Comparison of ENCODE assay signal across 9 mouse cellular contexts in the genomic region with DNA sequence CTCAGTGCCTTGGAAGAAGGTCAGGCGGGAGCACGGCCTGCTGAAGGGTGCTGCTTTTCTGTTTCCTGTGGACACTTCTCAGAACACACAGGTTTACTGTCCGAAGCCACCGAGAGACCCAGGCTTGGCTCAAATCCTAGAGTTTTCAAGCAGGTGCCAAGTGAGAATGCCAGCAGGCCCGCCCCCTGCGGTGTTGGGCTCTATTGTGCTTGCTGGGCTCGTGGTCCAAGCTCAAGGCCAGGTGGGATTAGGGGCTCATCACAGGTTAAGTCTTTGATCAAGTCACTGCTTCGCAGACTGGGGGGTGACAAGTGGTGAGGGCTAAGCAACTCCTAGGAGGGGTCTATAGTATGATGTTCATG. TPM values are rescaled to one million over a fixed set of nuclear protein-coding genes. Genes with fewer than 3 reads are reported as not detected.
A peak's percentile ranks its signal among the peaks of the same experiment; 100 is the strongest.
DNase-seq lines count a peak whose midpoint lies in the region; ATAC-seq and TF ChIP-seq lines count a peak whose summit lies in the region.
"Had no signal": no experiment of that assay in that cellular context is flagged by ENCODE, and none has a peak within 500 bp of the region (broad histone marks: within the 10 kb centered on the region; RNA-seq: fewer than 3 reads in every experiment).

No protein-coding gene starts in this region.

- no peaks in the 10 kb centered on the region for H3K36me3 ChIP-seq in heart, embryonic 13.5 days
- no peaks in the 10 kb centered on the region for H3K36me3 ChIP-seq in E14TG2a.4 (ENCODE audit: insufficient read depth, low read length)
- no peaks in the 10 kb centered on the region for H3K36me3 ChIP-seq in forebrain, embryonic 10.5 days (replicated peaks)
- H3K36me3 ChIP-seq in limb, embryonic 14.5 days (ENCODE audit: control insufficient read depth, insufficient read depth, low read length), result peaks cover 19% of the 10 kb centered on the region

- peaks cover 13% of the 10 kb centered on the region for H3K4me1 ChIP-seq in heart, embryonic 13.5 days
- peaks cover 25% of the 10 kb centered on the region for H3K4me1 ChIP-seq in E14TG2a.4 (replicated peaks; ENCODE audit: low read depth, low read length)
- peaks cover 29% of the 10 kb centered on the region for H3K4me1 ChIP-seq in forebrain, embryonic 10.5 days
- H3K4me1 ChIP-seq in limb, embryonic 14.5 days (ENCODE audit: control insufficient read depth, insufficient read depth, low read length), result peaks cover 20% of the 10 kb centered on the region

- peak overlapping the region; percentile 88 for H3K4me2 ChIP-seq in heart, embryonic 13.5 days
- peak overlapping the region; percentile 86 for H3K4me2 ChIP-seq in limb, embryonic 14.5 days (replicated peaks; ENCODE audit: low read depth, low read length, severe bottlenecking)

- no peak for DNase-seq in heart, adult 11 months
- DNase-seq in forebrain, embryonic 10.5 days (ENCODE audit: extremely low spot score, low spot score), result no peak
- DNase-seq in limb, embryonic 14.5 days (ENCODE audit: low spot score), result no peak
- DNase-seq in adrenal gland, postnatal 14 days, result no peak
- no peak for DNase-seq in cerebellum, adult 8-10 months
- no peak for DNase-seq in ovary, postnatal 10 days (ENCODE audit: low spot score)

- no peak for ATAC-seq in heart, embryonic 13.5 days (ENCODE audit: extremely low read depth, insufficient number of reproducible peaks, low FRiP score, low TSS enrichment)
- no peak for ATAC-seq in limb, embryonic 14.5 days (ENCODE audit: low FRiP score, low read depth)

- H3K27me3 ChIP-seq in heart, embryonic 13.5 days (replicated peaks), result peaks cover 87% of the 10 kb centered on the region
- peaks cover 90% of the 10 kb centered on the region for H3K27me3 ChIP-seq in E14TG2a.4 (ENCODE audit: insufficient read depth, low read length)
- H3K27me3 ChIP-seq in forebrain, embryonic 10.5 days (ENCODE audit: poor library complexity, severe bottlenecking), result peaks cover 84% of the 10 kb centered on the region
- peaks cover 8% of the 10 kb centered on the region; the same call in 1 of the 2 replicates for H3K27me3 ChIP-seq in limb, embryonic 14.5 days (ENCODE audit: control insufficient read depth, insufficient read depth, low read length)

- 9% methylated on average over 8 of the region's 8 CpGs for WGBS in heart, embryonic 13.5 days
- WGBS in forebrain, embryonic 10.5 days, result 4% methylated on average over 8 of the region's 8 CpGs
- WGBS in limb, embryonic 14.5 days, result 16% methylated on average over 8 of the region's 8 CpGs

- H3K27ac ChIP-seq in heart, embryonic 13.5 days (replicated peaks), result no peak overlapping the region
- peak overlapping the region; percentile 66; the same call in 1 of the 2 replicates for H3K27ac ChIP-seq in forebrain, embryonic 10.5 days
- H3K27ac ChIP-seq in limb, embryonic 14.5 days (replicated peaks; ENCODE audit: low read depth, low read length), result peak overlapping the region; percentile 79

- no peak for TF ChIP-seq CTCF in E14TG2a.4 (conservative IDR thresholded peaks at IDR 0.05; ENCODE audit: low read length)

- no peak for TF ChIP-seq POLR2A in limb, embryonic 14.5 days (IDR thresholded peaks at IDR 0.05; ENCODE audit: borderline replicate concordance, extremely low read depth, insufficient read depth, insufficient read length)

- H3K4me3 ChIP-seq in heart, embryonic 13.5 days, result peak overlapping the region; percentile 58
- peak overlapping the region; percentile 83 for H3K4me3 ChIP-seq in E14TG2a.4 (replicated peaks; ENCODE audit: low read length)
- H3K4me3 ChIP-seq in forebrain, embryonic 10.5 days, result peak overlapping the region; percentile 65
- peak overlapping the region; percentile 71 for H3K4me3 ChIP-seq in limb, embryonic 14.5 days (replicated peaks; ENCODE audit: low read length)

- H3K9me3 ChIP-seq in heart, embryonic 13.5 days, result no peaks in the 10 kb centered on the region
- H3K9me3 ChIP-seq in E14TG2a.4 (ENCODE audit: low read length), result peaks cover 9% of the 10 kb centered on the region
- H3K9me3 ChIP-seq in forebrain, embryonic 10.5 days, result no peaks in the 10 kb centered on the region
- no peaks in the 10 kb centered on the region for H3K9me3 ChIP-seq in limb, embryonic 14.5 days (ENCODE audit: control insufficient read depth, low read length)

- peak overlapping the region; percentile 71; the same call in 1 of the 2 replicates for H3K9ac ChIP-seq in heart, embryonic 13.5 days
- peak overlapping the region; percentile 91 for H3K9ac ChIP-seq in limb, embryonic 14.5 days (ENCODE audit: low read depth, low read length, severe bottlenecking)

RNA-seq across cellular contexts. Expression of gene Cxcl14, which starts 0.3 kb away (rescaled TPM):
- polyA plus RNA-seq in heart, embryonic 13.5 days (2015; fragmentation: Nextera tagmentation; extraction: Ambion mirVana), result 1.1 and 1.9 TPM in 2 replicates
- 2.3 and 2.7 TPM in 2 replicates for polyA plus RNA-seq in forebrain, embryonic 10.5 days (2016; fragmentation: Nextera tagmentation; extraction: Ambion mirVana)
- 421 and 443 TPM in 2 replicates for polyA plus RNA-seq in limb, embryonic 14.5 days (2012; rRNA removed)
- 474 and 556 TPM in 2 replicates for polyA plus RNA-seq in limb, embryonic 14.5 days (2014; fragmentation: Nextera tagmentation; extraction: Ambion mirVana)
- 23.9 and 27.3 TPM in 2 replicates for total RNA-seq in adrenal gland, postnatal 14 days (2021)

RNA-seq across cellular contexts. Expression of gene Neurog1, which starts 44.7 kb away (rescaled TPM):
- polyA plus RNA-seq in heart, embryonic 13.5 days (2015; fragmentation: Nextera tagmentation; extraction: Ambion mirVana), result not detected in 2 replicates
- 13.5 and 18.5 TPM in 2 replicates for polyA plus RNA-seq in forebrain, embryonic 10.5 days (2016; fragmentation: Nextera tagmentation; extraction: Ambion mirVana)
- 0.04 and 0.06 TPM in 2 replicates for polyA plus RNA-seq in limb, embryonic 14.5 days (2012; rRNA removed)
- not detected in 2 replicates for polyA plus RNA-seq in limb, embryonic 14.5 days (2014; fragmentation: Nextera tagmentation; extraction: Ambion mirVana)
- not detected in 2 replicates for total RNA-seq in adrenal gland, postnatal 14 days (2021)
- total RNA-seq: layer of hippocampus, postnatal 14 days had no signal

Comparison
In these comparisons a context has a peak if more than half of its experiments do, and no peak if none do; other contexts are left out.
1. RNA of gene Cxcl14, which starts 0.3 kb away (polyA plus RNA-seq): 421 to 556 TPM in limb, embryonic 14.5 days; 2.3 to 2.7 TPM in forebrain, embryonic 10.5 days and 1.1 to 1.9 TPM in heart, embryonic 13.5 days; every median in the first group is over 100 times any median in the second.
2. RNA of gene Neurog1, which starts 44.7 kb away (polyA plus RNA-seq): 13.5 to 18.5 TPM in forebrain, embryonic 10.5 days; not detected in heart, embryonic 13.5 days and 0.04 to 0.06 TPM in limb, embryonic 14.5 days; every median in the first group is over 10 times any median in the second.
3. Peak in every context shown above with its lines, with median percentiles within 50 percentile points of each other: H3K4me3 ChIP-seq.